Mouse (Mus musculus) neutrophil, adult 65 days (primary cell): ENCODE data around the gene Gm5142. TPM values are rescaled to one million over a fixed set of nuclear protein-coding genes. Genes with fewer than 3 reads are reported as not detected.

Experiments
- total RNA-seq: library from RNA; stranded (reverse); gene quantifications from 2 replicates; pipeline ENCODE4 v1.2.4, GENCODE M21; 2023

The Gm5142 gene
- total RNA-seq, result not detected in 2 replicates

GRCm38 (mm10) chr14:59178649-59179048 is at the start of gene Gm5142:
Gm5142 (minus strand) TSS chr14:59178749.

GRCm38 (mm10) chr14:59200711-59201603 is 22.4 kb upstream of the Gm5142 start, which contains the start of gene Rcbtb1:
Rcbtb1 (plus strand) TSS chr14:59201209.

GRCm38 (mm10) chr14:59142793-59143192 is 35.8 kb downstream of the Gm5142 start, which contains the start of gene 1700129C05Rik:
1700129C05Rik (minus strand) TSS chr14:59142893.

Other genes with a start within 250 kb of the Gm5142 start
- gene 1700129C05Rik, start 35.9 kb downstream of the Gm5142 start, total RNA-seq, result not detected in 2 replicates
- 7.1 and 8.9 TPM in 2 replicates for gene Rcbtb1, start 22.5 kb upstream of the Gm5142 start, total RNA-seq
- not detected in 2 replicates for gene Gm6904, start 81.5 kb upstream of the Gm5142 start, total RNA-seq
- gene Phf11a, start 118.8 kb upstream of the Gm5142 start, total RNA-seq, result 0.59 TPM in 1 of 2 replicates, not detected in the other
- gene Phf11b, start 162.6 kb upstream of the Gm5142 start, total RNA-seq, result 1.3 and 6.2 TPM in 2 replicates
- 1.3 and 3.2 TPM in 2 replicates for gene Phf11d, start 186.7 kb upstream of the Gm5142 start, total RNA-seq
- 0.32 and 0.84 TPM in 2 replicates for gene Phf11c, start 216.6 kb upstream of the Gm5142 start, total RNA-seq